ENCODE assay signal across 8 mouse cellular contexts in the genomic region with DNA sequence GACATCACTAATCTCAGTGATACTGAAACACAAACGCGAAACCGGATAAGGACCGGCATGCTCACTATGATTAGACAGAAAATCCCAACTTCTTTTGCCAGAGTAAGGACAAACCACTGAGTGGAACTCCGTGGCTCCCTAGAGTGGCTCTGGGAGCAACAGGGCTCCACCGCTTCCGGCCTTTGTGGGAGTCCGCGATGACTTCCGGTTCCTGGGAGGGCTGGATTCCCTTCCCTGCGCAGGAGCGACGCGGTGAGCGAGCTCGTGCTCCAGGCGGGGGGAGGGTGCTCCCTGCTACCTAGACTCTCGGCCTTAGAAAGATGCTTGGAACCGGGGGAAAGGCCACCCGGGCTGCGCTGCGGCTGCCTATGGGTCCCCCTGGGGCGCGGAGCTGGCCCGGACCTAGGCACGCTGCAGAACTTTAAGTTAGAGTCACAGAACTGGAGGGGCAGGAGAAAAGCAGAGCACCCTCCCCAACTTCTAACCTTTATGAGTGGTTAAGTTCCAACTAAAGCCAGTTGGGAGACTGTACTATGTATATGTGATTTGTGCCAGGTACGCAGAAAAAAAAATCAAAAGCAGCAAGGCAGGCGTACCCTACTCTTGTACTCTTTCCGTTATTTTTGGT. TPM values are rescaled to one million over a fixed set of nuclear protein-coding genes. Genes with fewer than 3 reads are reported as not detected.
A peak's percentile ranks its signal among the peaks of the same experiment; 100 is the strongest.
DNase-seq lines count a peak whose midpoint lies in the region; ATAC-seq and TF ChIP-seq lines count a peak whose summit lies in the region.

A gene (plus strand): TSS at position 200 of the 628 bp plus-strand sequence.

- no peaks in the 10 kb centered on the region for H3K27me3 ChIP-seq in hindbrain, postnatal 0 days (ENCODE audit: insufficient read depth, low read length)

- peaks cover 8% of the 10 kb centered on the region; the same call in 1 of the 2 replicates for H3K4me1 ChIP-seq in hindbrain, postnatal 0 days (ENCODE audit: insufficient read depth, low read length)

- H3K4me3 ChIP-seq in gastrocnemius, adult 2 months = peak within 1 kb of the TSS; percentile 97
- peak within 1 kb of the TSS; percentile 85 for H3K4me3 ChIP-seq in hindbrain, postnatal 0 days (ENCODE audit: low read length)
- H3K4me3 ChIP-seq in left cerebral cortex, adult 2 months = peak within 1 kb of the TSS; percentile 93

- peak within 1 kb of the TSS; percentile 73 for H3K4me2 ChIP-seq in hindbrain, postnatal 0 days (ENCODE audit: low read depth, low read length)

- H3K9me3 ChIP-seq in hindbrain, postnatal 0 days (ENCODE audit: low read length) = no peaks in the 10 kb centered on the region

- no peak for TF ChIP-seq CTCF in gastrocnemius, adult 2 months (IDR thresholded peaks at IDR 0.05)
- TF ChIP-seq CTCF in hindbrain, postnatal 0 days (IDR thresholded peaks at IDR 0.05; ENCODE audit: low read depth) = no peak
- TF ChIP-seq CTCF in left cerebral cortex, adult 2 months (IDR thresholded peaks at IDR 0.05) = no peak

- 0% methylated on average over 29 of the region's 29 CpGs for WGBS in hindbrain, postnatal 0 days

- no peaks in the 10 kb centered on the region for H3K36me3 ChIP-seq in hindbrain, postnatal 0 days (ENCODE audit: insufficient read depth, low read length)

- peak; percentile 97 for DNase-seq in ZHBTc4 (ENCODE audit: low read depth, low spot score)
- peak; percentile 94 for DNase-seq in gastrocnemius, adult 2 months
- DNase-seq in hindbrain, postnatal 0 days (ENCODE audit: low spot score) = peak; percentile 97
- DNase-seq in left cerebral cortex, adult 2 months (ENCODE audit: extremely low spot score in 1 of 2, low spot score in 2 of 2) = peak; percentile 87 to 90
- DNase-seq in right cerebral cortex, adult 2 months (ENCODE audit: low spot score in 2 of 2) = peak; percentile 91 to 93
- peak; percentile 91 for DNase-seq in urinary bladder, postnatal 14 days (ENCODE audit: low spot score)

- peak; percentile 99 for ATAC-seq in common myeloid progenitor, adult 5-6 weeks (replicated peaks; ENCODE audit: low read depth, poor library complexity, severe bottlenecking)
- ATAC-seq in hindbrain, postnatal 0 days = peak; percentile 100
- peak; percentile 98 for ATAC-seq in megakaryocyte, adult 5-6 weeks (ENCODE audit: poor library complexity, severe bottlenecking)

- H3K27ac ChIP-seq in gastrocnemius, adult 2 months = peak within 1 kb of the TSS; percentile 97
- H3K27ac ChIP-seq in hindbrain, postnatal 0 days = peak within 1 kb of the TSS; percentile 70; the same call in 1 of the 2 replicates
- peak within 1 kb of the TSS; percentile 81 for H3K27ac ChIP-seq in left cerebral cortex, adult 2 months

- H3K9ac ChIP-seq in hindbrain, postnatal 0 days (replicated peaks; ENCODE audit: low read length) = peak within 1 kb of the TSS; percentile 84

- intact Hi-C loops in gastrocnemius, adult 2 months (cut with DNase I) = loop anchor here (2.0 to 5.0 kb wide), 3 partner anchors 40 to 168 kb away; a partner anchor contains a TSS
- intact Hi-C loops in left cerebral cortex, adult 2 months (cut with DNase I) = loop anchor here (1.0 to 5.0 kb wide), 4 partner anchors 40 to 169 kb away; a partner anchor contains a TSS

RNA-seq across cellular contexts. Expression of the gene that starts here (rescaled TPM):
- total RNA-seq in common myeloid progenitor, adult 5-6 weeks (2017) = 9.0 and 12.3 TPM in 2 replicates
- 1 to 10 TPM; 6.9 to 8.7 TPM for total RNA-seq in gastrocnemius, adult 2 months (2021)
- 4.0 and 5.3 TPM in 2 replicates for total RNA-seq in hindbrain, postnatal 0 days (2014; rRNA removed)
- 7.7 and 8.1 TPM in 2 replicates for polyA plus RNA-seq in hindbrain, postnatal 0 days (2015; fragmentation: Nextera tagmentation; extraction: Ambion mirVana)
- total RNA-seq in left cerebral cortex, adult 2 months (2021) = 1 to 10 TPM; 7.0 to 8.2 TPM
- total RNA-seq in megakaryocyte, adult 5-6 weeks (2015) = 4.4 and 4.7 TPM in 2 replicates
- total RNA-seq in megakaryocyte, adult 5-6 weeks (2017) = 5.6 and 8.3 TPM in 2 replicates

Comparison
In these comparisons a context has a peak if more than half of its experiments do, and no peak if none do; other contexts are left out.
1. Peak in every context shown above with its lines: DNase-seq, ATAC-seq, H3K4me3 ChIP-seq and H3K27ac ChIP-seq.